Mouse (Mus musculus): ENCODE measurements at regions not wholly inside any gene's neighbourhood (a gene's known extent, or its start where the extent isn't known, plus 50 kb on each side); places are given as distances from the start of the nearest gene placed in this dataset.
A peak's percentile ranks its signal among the peaks of the same experiment; 100 is the strongest.

GRCm38 (mm10) chr3:41857446-41857845 is 115.0 kb downstream of the D3Ertd751e start:
- H3K4me1 ChIP-seq (ENCODE audit: control insufficient read depth, insufficient read depth, low read length): no peaks in the 10 kb centered on the region
- H3K27ac ChIP-seq (ENCODE audit: low read length): no peak overlapping the region
- no peaks in the 10 kb centered on the region for H3K9me3 ChIP-seq (ENCODE audit: control insufficient read depth, low read depth, low read length)
- H3K9ac ChIP-seq (replicated peaks; ENCODE audit: low read depth, low read length): no peak overlapping the region
- ATAC-seq (ENCODE audit: insufficient number of reproducible peaks, insufficient read depth, low FRiP score, low read depth): no peak
- H3K4me3 ChIP-seq (ENCODE audit: low read depth, low read length): no peak overlapping the region
- H3K27me3 ChIP-seq (ENCODE audit: control insufficient read depth, insufficient read depth, low read length): no peaks in the 10 kb centered on the region
- no peak overlapping the region for H3K4me2 ChIP-seq (replicated peaks; ENCODE audit: low read depth, low read length)
- 51% methylated on average over 2 of the region's 2 CpGs for WGBS
- no peaks in the 10 kb centered on the region for H3K36me3 ChIP-seq (ENCODE audit: control insufficient read depth, insufficient read depth, low read length)

GRCm38 (mm10) chr3:41862674-41863073 is 120.3 kb downstream of the D3Ertd751e start:
- no peak overlapping the region for H3K27ac ChIP-seq (ENCODE audit: low read length)
- H3K4me3 ChIP-seq (ENCODE audit: low read depth, low read length): no peak overlapping the region
- no peaks in the 10 kb centered on the region for H3K36me3 ChIP-seq (ENCODE audit: control insufficient read depth, insufficient read depth, low read length)
- no peak for ATAC-seq (ENCODE audit: insufficient number of reproducible peaks, insufficient read depth, low FRiP score, low read depth)
- H3K27me3 ChIP-seq (ENCODE audit: control insufficient read depth, insufficient read depth, low read length): no peaks in the 10 kb centered on the region
- H3K9ac ChIP-seq (replicated peaks; ENCODE audit: low read depth, low read length): no peak overlapping the region
- H3K9me3 ChIP-seq (ENCODE audit: control insufficient read depth, low read depth, low read length): no peaks in the 10 kb centered on the region
- H3K4me1 ChIP-seq (ENCODE audit: control insufficient read depth, insufficient read depth, low read length): no peaks in the 10 kb centered on the region
- no peak overlapping the region for H3K4me2 ChIP-seq (replicated peaks; ENCODE audit: low read depth, low read length)

- no peak for ATAC-seq (ENCODE audit: insufficient number of reproducible peaks, insufficient read depth, low FRiP score, low read depth)
- H3K36me3 ChIP-seq (ENCODE audit: control insufficient read depth, insufficient read depth, low read length): no peaks in the 10 kb centered on the region
- WGBS: 81% methylated on average over 6 of the region's 6 CpGs
- H3K27ac ChIP-seq (ENCODE audit: low read length): no peak overlapping the region
- H3K27me3 ChIP-seq (ENCODE audit: control insufficient read depth, insufficient read depth, low read length): no peaks in the 10 kb centered on the region
- no peak overlapping the region for H3K4me2 ChIP-seq (replicated peaks; ENCODE audit: low read depth, low read length)
- H3K9ac ChIP-seq (replicated peaks; ENCODE audit: low read depth, low read length): no peak overlapping the region
- no peaks in the 10 kb centered on the region for H3K4me1 ChIP-seq (ENCODE audit: control insufficient read depth, insufficient read depth, low read length)
- no peaks in the 10 kb centered on the region for H3K9me3 ChIP-seq (ENCODE audit: control insufficient read depth, low read depth, low read length)
- no peak overlapping the region for H3K4me3 ChIP-seq (ENCODE audit: low read depth, low read length)
Observed at GRCm38 (mm10) chr3:41908952-41909351, 166.5 kb downstream of the D3Ertd751e start.

GRCm38 (mm10) chr3:41913190-41913589 is 170.8 kb downstream of the D3Ertd751e start:
- H3K4me2 ChIP-seq (replicated peaks; ENCODE audit: low read depth, low read length): no peak overlapping the region
- WGBS: 75% methylated on average over 2 of the region's 2 CpGs
- H3K27me3 ChIP-seq (ENCODE audit: control insufficient read depth, insufficient read depth, low read length): no peaks in the 10 kb centered on the region
- H3K27ac ChIP-seq (ENCODE audit: low read length): no peak overlapping the region
- no peak for ATAC-seq (ENCODE audit: insufficient number of reproducible peaks, insufficient read depth, low FRiP score, low read depth)
- H3K9me3 ChIP-seq (ENCODE audit: control insufficient read depth, low read depth, low read length): no peaks in the 10 kb centered on the region
- no peak overlapping the region for H3K4me3 ChIP-seq (ENCODE audit: low read depth, low read length)
- H3K36me3 ChIP-seq (ENCODE audit: control insufficient read depth, insufficient read depth, low read length): no peaks in the 10 kb centered on the region
- H3K9ac ChIP-seq (replicated peaks; ENCODE audit: low read depth, low read length): no peak overlapping the region
- no peaks in the 10 kb centered on the region for H3K4me1 ChIP-seq (ENCODE audit: control insufficient read depth, insufficient read depth, low read length)

GRCm38 (mm10) chr3:41939843-41940242 is 197.4 kb downstream of the D3Ertd751e start:
- no peak for ATAC-seq (ENCODE audit: insufficient number of reproducible peaks, insufficient read depth, low FRiP score, low read depth)
- no peaks in the 10 kb centered on the region for H3K4me1 ChIP-seq (ENCODE audit: control insufficient read depth, insufficient read depth, low read length)
- no peak overlapping the region for H3K4me2 ChIP-seq (replicated peaks; ENCODE audit: low read depth, low read length)
- no peak overlapping the region for H3K4me3 ChIP-seq (ENCODE audit: low read depth, low read length)
- H3K9ac ChIP-seq (replicated peaks; ENCODE audit: low read depth, low read length): no peak overlapping the region
- no peaks in the 10 kb centered on the region for H3K36me3 ChIP-seq (ENCODE audit: control insufficient read depth, insufficient read depth, low read length)
- no peaks in the 10 kb centered on the region for H3K9me3 ChIP-seq (ENCODE audit: control insufficient read depth, low read depth, low read length)
- no peaks in the 10 kb centered on the region for H3K27me3 ChIP-seq (ENCODE audit: control insufficient read depth, insufficient read depth, low read length)
- H3K27ac ChIP-seq (ENCODE audit: low read length): no peak overlapping the region
- 53% methylated on average over 4 of the region's 4 CpGs for WGBS

GRCm38 (mm10) chr3:41942964-41943363 is 200.6 kb downstream of the D3Ertd751e start:
- Histone ChIP-seq H3K4me2 (replicated peaks; ENCODE audit: low read depth, low read length) (no peak overlapping the region), H3K27ac (ENCODE audit: low read length) (no peak overlapping the region), H3K9me3 (ENCODE audit: control insufficient read depth, low read depth, low read length) (no peaks in the 10 kb centered on the region), H3K36me3 (ENCODE audit: control insufficient read depth, insufficient read depth, low read length) (no peaks in the 10 kb centered on the region), H3K27me3 (ENCODE audit: control insufficient read depth, insufficient read depth, low read length) (no peaks in the 10 kb centered on the region), H3K4me1 (ENCODE audit: control insufficient read depth, insufficient read depth, low read length) (no peaks in the 10 kb centered on the region), H3K9ac (replicated peaks; ENCODE audit: low read depth, low read length) (no peak overlapping the region), H3K4me3 (ENCODE audit: low read depth, low read length) (no peak overlapping the region)
- ATAC-seq (ENCODE audit: insufficient number of reproducible peaks, insufficient read depth, low FRiP score, low read depth): 0 out of 2 replicates have a peak, but pooled peaks have one; percentile 61
- WGBS: 41% methylated on average over 6 of the region's 6 CpGs

GRCm38 (mm10) chr3:41949404-41949803 is 207.0 kb downstream of the D3Ertd751e start:
- Histone ChIP-seq H3K9me3 (ENCODE audit: control insufficient read depth, low read depth, low read length) (no peaks in the 10 kb centered on the region), H3K27me3 (ENCODE audit: control insufficient read depth, insufficient read depth, low read length) (no peaks in the 10 kb centered on the region), H3K36me3 (ENCODE audit: control insufficient read depth, insufficient read depth, low read length) (no peaks in the 10 kb centered on the region), H3K4me2 (replicated peaks; ENCODE audit: low read depth, low read length) (no peak overlapping the region), H3K9ac (replicated peaks; ENCODE audit: low read depth, low read length) (no peak overlapping the region), H3K27ac (ENCODE audit: low read length) (no peak overlapping the region), H3K4me1 (ENCODE audit: control insufficient read depth, insufficient read depth, low read length) (no peaks in the 10 kb centered on the region), H3K4me3 (ENCODE audit: low read depth, low read length) (no peak overlapping the region)
- ATAC-seq (ENCODE audit: insufficient number of reproducible peaks, insufficient read depth, low FRiP score, low read depth): no peak
- WGBS: 69% methylated on average over 2 of the region's 2 CpGs

GRCm38 (mm10) chr3:41957385-41957784 is 215.0 kb downstream of the D3Ertd751e start:
- ATAC-seq (ENCODE audit: insufficient number of reproducible peaks, insufficient read depth, low FRiP score, low read depth): no peak
- Histone ChIP-seq H3K36me3 (ENCODE audit: control insufficient read depth, insufficient read depth, low read length) (no peaks in the 10 kb centered on the region), H3K9me3 (ENCODE audit: control insufficient read depth, low read depth, low read length) (no peaks in the 10 kb centered on the region), H3K4me2 (replicated peaks; ENCODE audit: low read depth, low read length) (no peak overlapping the region), H3K4me1 (ENCODE audit: control insufficient read depth, insufficient read depth, low read length) (no peaks in the 10 kb centered on the region), H3K27ac (ENCODE audit: low read length) (no peak overlapping the region), H3K4me3 (ENCODE audit: low read depth, low read length) (no peak overlapping the region), H3K9ac (replicated peaks; ENCODE audit: low read depth, low read length) (no peak overlapping the region), H3K27me3 (ENCODE audit: control insufficient read depth, insufficient read depth, low read length) (no peaks in the 10 kb centered on the region)
- WGBS: 45% methylated on average over 3 of the region's 3 CpGs

- whole genome bisulfite sequencing: 33% methylated on average over 2 of the region's 2 CpGs
- no peaks in the 10 kb centered on the region for H3K27me3 ChIP-seq (ENCODE audit: control insufficient read depth, insufficient read depth, low read length)
- no peak overlapping the region for H3K9ac ChIP-seq (replicated peaks; ENCODE audit: low read depth, low read length)
- no peaks in the 10 kb centered on the region for H3K4me1 ChIP-seq (ENCODE audit: control insufficient read depth, insufficient read depth, low read length)
- no peak overlapping the region for H3K4me2 ChIP-seq (replicated peaks; ENCODE audit: low read depth, low read length)
- no peak overlapping the region for H3K27ac ChIP-seq (ENCODE audit: low read length)
- no peaks in the 10 kb centered on the region for H3K9me3 ChIP-seq (ENCODE audit: control insufficient read depth, low read depth, low read length)
- H3K36me3 ChIP-seq (ENCODE audit: control insufficient read depth, insufficient read depth, low read length): no peaks in the 10 kb centered on the region
- no peak overlapping the region for H3K4me3 ChIP-seq (ENCODE audit: low read depth, low read length)
- ATAC-seq (ENCODE audit: insufficient number of reproducible peaks, insufficient read depth, low FRiP score, low read depth): no peak
Observed at GRCm38 (mm10) chr3:41960209-41960608, 217.8 kb downstream of the D3Ertd751e start.
